In the genomic region with DNA sequence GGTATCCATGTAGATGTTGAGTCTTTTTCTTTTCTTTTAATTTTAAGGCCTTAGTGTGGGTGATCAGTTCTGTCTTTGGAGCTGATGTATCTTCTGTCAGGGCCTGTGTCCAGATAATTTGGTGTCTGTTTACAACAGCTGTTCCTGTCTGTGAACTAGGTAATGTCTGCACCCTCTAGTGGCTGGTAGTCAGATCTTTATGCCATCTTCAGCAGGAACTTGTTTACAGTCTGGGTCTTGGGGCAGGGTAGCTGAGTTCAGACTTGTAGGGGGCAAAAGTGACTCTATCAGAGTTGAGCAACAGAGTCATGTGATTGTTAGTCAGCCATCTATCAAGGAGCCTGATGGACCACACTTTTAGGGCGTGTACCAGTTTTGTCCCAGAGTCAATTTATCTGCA, we compare ENCODE assay signal across 16 mouse cellular contexts. TPM values are rescaled to one million over a fixed set of nuclear protein-coding genes. Genes with fewer than 3 reads are reported as not detected.
"Had no signal": no experiment of that assay in that cellular context is flagged by ENCODE, and none has a peak within 500 bp of the region (broad histone marks: within the 10 kb centered on the region; RNA-seq: fewer than 3 reads in every experiment).

No protein-coding gene starts in this region.

RNA-seq across cellular contexts. Expression of a gene that starts 23.8 kb away (rescaled TPM):
- total RNA-seq: left cerebral cortex, postnatal 25 days; monocyte, adult 5-6 weeks; neutrophil, adult 5-6 weeks had no signal
- polyA plus RNA-seq: limb, embryonic 10.5 days; limb, embryonic 13.5 days; liver, embryonic 12.5 days; liver, embryonic 15.5 days; midbrain, embryonic 13.5 days; midbrain, embryonic 16.5 days; myocyte; neural tube, embryonic 13.5 days; stomach, embryonic 15.5 days; testis, adult 2 months; urinary bladder, adult 2 months had no signal

RNA-seq across cellular contexts. Expression of a gene that starts 48.4 kb away (rescaled TPM):
- total RNA-seq: left cerebral cortex, adult 18-20 months; monocyte, adult 5-6 weeks; neutrophil, adult 5-6 weeks had no signal
- polyA plus RNA-seq: limb, embryonic 10.5 days; liver, embryonic 12.5 days; liver, embryonic 15.5 days; midbrain, embryonic 13.5 days; midbrain, embryonic 16.5 days; myocyte; neural tube, embryonic 13.5 days had no signal

RNA-seq across cellular contexts. Expression of a gene that starts 53.8 kb away (rescaled TPM):
- total RNA-seq: monocyte, adult 5-6 weeks; neutrophil, adult 5-6 weeks had no signal
- polyA plus RNA-seq: large intestine, adult 2 months; limb, embryonic 10.5 days; limb, embryonic 13.5 days; liver, embryonic 12.5 days; liver, embryonic 15.5 days; midbrain, embryonic 13.5 days; midbrain, embryonic 16.5 days; myocyte; neural tube, embryonic 13.5 days; stomach, embryonic 15.5 days; testis, adult 2 months; urinary bladder, adult 2 months had no signal
